Mouse (Mus musculus) gastrocnemius, postnatal 14 days (tissue): ENCODE results near the gene Tspan11. TPM values are rescaled to one million over a fixed set of nuclear protein-coding genes. Genes with fewer than 3 reads are reported as not detected.

Source experiments
- DNase-seq: peaks from one replicate; pipeline ENCODE4 v3.0.0; 2021; ENCODE audit warnings: mixed read lengths
- intact Hi-C: fragments of 180-260 bp; cut with DNase I; formaldehyde crosslinking; loops from one replicate; pipeline ENCODE4 v1.15.1; 2025; ENCODE audit warnings: low total_unique reads
- total RNA-seq, 2 experiments: library from RNA; stranded (reverse); gene quantifications; 2 replicates each; pipeline ENCODE4 v1.2.3; 2021

Gene Tspan11
- total RNA-seq, 2 experiments from 2014 or later = 4.4 to 10.0 TPM

GRCm38 (mm10) chr6:127974000-127974399 is 86.6 kb downstream of the Tspan11 start:
- DNase-seq = peak; percentile 33
- intact Hi-C loops = loop anchor here (5.0 kb wide), 1 partner anchor 53 kb away; no protein-coding TSS in a partner anchor

- no peak for DNase-seq
- intact Hi-C loops = no loop called here
Observed at GRCm38 (mm10) chr6:127976695-127977094, 89.3 kb downstream of the Tspan11 start.

- intact Hi-C loops = no loop called here
- DNase-seq = no peak
Observed at GRCm38 (mm10) chr6:127978941-127979340, 91.6 kb downstream of the Tspan11 start.

GRCm38 (mm10) chr6:127979831-127980230 is 92.4 kb downstream of the Tspan11 start:
- DNase-seq = no peak
- intact Hi-C loops = no loop called here

- intact Hi-C loops = no loop called here
- DNase-seq = no peak
Observed at GRCm38 (mm10) chr6:127980381-127981045, 93.1 kb downstream of the Tspan11 start.

GRCm38 (mm10) chr6:127981176-127981575 is 93.8 kb downstream of the Tspan11 start:
- intact Hi-C loops = no loop called here
- DNase-seq = no peak

GRCm38 (mm10) chr6:127986357-127986756 is 99.0 kb downstream of the Tspan11 start:
- intact Hi-C loops = no loop called here
- peak; percentile 31 for DNase-seq

GRCm38 (mm10) chr6:127987374-127987773 is 100.0 kb downstream of the Tspan11 start:
- DNase-seq = no peak
- intact Hi-C loops = no loop called here

GRCm38 (mm10) chr6:127988944-127989494 is 101.6 kb downstream of the Tspan11 start:
- DNase-seq = no peak
- intact Hi-C loops = no loop called here

- intact Hi-C loops = no loop called here
- DNase-seq = peak; percentile 87
Observed at GRCm38 (mm10) chr6:127989624-127990212, 102.3 kb downstream of the Tspan11 start.

GRCm38 (mm10) chr6:127991509-127992176 is 104.3 kb downstream of the Tspan11 start:
- intact Hi-C loops = no loop called here
- DNase-seq = peak; percentile 52

- DNase-seq = no peak
- intact Hi-C loops = no loop called here
Observed at GRCm38 (mm10) chr6:127992993-127993392, 105.6 kb downstream of the Tspan11 start.

GRCm38 (mm10) chr6:127996928-127997327 is 109.5 kb downstream of the Tspan11 start:
- intact Hi-C loops = no loop called here
- no peak for DNase-seq

GRCm38 (mm10) chr6:127999118-127999517 is 111.7 kb downstream of the Tspan11 start:
- no peak for DNase-seq
- intact Hi-C loops = no loop called here

GRCm38 (mm10) chr6:128000777-128001176 is 113.4 kb downstream of the Tspan11 start:
- no peak for DNase-seq
- intact Hi-C loops = no loop called here

- intact Hi-C loops = no loop called here
- DNase-seq = no peak
Observed at GRCm38 (mm10) chr6:128001587-128001986, 114.2 kb downstream of the Tspan11 start.

GRCm38 (mm10) chr6:128002104-128002503 is 114.7 kb downstream of the Tspan11 start:
- no peak for DNase-seq
- intact Hi-C loops = no loop called here

GRCm38 (mm10) chr6:128002667-128003066 is 115.3 kb downstream of the Tspan11 start:
- intact Hi-C loops = no loop called here
- no peak for DNase-seq

GRCm38 (mm10) chr6:128003542-128003941 is 116.2 kb downstream of the Tspan11 start:
- DNase-seq = no peak
- intact Hi-C loops = no loop called here
